Mouse (Mus musculus) CD4-positive, CD25-positive, alpha-beta regulatory T cell, adult 9 weeks (primary cell): ENCODE results near the gene Litaf. TPM values are rescaled to one million over a fixed set of nuclear protein-coding genes. Genes with fewer than 3 reads are reported as not detected.

ENCODE experiments used
- polyA plus RNA-seq: library from polyadenylated mRNA; unstranded; fragments of 100-300 nt; shearing (Covaris generic); gene quantifications from one replicate; pipeline ENCODE4 v1.2.1, GENCODE M21; 2017

Gene Litaf
- 32.9 TPM for polyA plus RNA-seq

DNA sequence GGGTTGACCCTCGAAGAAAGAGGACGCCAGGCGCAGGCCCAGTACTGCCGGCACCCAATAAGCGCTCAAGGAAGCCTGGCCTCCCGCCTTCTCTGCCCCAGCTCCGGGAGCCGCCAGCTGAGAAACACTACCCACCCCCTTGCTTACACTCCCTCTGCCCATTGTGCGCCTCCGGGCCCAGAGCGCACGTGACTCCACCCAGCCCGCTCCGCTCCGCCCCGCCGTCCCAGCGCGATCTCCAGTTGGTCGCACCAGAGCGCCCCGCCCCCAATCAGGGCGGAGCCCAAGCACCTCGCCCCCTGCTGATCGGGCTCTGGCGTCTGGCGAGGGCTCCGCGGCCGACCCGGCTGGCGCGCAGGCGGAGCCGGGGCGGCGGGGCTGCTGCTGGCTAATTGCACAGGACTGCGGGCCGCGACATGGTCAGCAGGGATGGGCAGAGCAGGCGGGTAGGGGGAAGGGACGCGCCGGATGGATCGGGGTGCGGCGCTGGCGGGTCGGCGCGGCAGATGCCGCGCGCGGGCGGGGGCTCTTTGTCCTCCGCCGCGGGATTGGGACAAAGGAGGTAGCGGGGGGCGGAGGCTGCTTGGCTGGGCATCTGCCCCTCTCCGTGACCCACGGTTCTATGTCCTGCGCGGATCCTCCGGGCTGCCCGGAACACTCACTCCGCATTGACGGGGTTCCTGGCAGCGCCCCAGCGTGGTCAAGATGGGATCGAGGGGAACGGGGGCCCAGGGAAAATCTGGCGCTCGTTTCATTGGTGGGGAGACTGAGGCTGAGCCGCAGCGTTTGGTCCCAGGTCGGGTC, at the start of gene Litaf:
Gene Litaf, minus strand, starts transcription at position 129 of the 804 bp plus-strand sequence.

DNA sequence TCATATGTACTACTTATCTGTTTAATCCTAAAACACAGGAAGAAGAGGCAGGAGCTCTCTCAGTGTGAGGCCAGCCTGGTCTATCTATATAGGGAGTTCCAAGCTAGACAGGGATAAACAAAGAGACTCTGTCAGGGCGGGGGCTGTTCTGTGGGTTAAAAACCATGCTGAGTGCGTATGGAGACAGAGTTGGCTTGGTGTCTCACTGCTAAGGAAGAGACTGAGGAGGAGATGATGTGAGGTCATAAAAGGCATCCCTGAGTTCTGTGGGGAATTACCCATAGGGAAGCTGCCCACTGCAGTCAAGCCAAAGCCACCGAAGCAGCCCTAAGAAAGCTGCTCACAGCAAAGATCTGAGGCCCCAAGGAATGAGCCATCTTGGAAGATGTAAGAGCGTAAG, 5.3 kb downstream of the Litaf start, which contains the start of gene Snn:
Gene Snn, plus strand, starts transcription at position 301 of the 400 bp plus-strand sequence.

Other genes starting within 250 kb of the Litaf start
- 0.45 TPM for gene Rmi2, start 231.1 kb downstream of the Litaf start, polyA plus RNA-seq
- 2.4 TPM for gene Snn, start 5.2 kb downstream of the Litaf start, polyA plus RNA-seq
- gene Txndc11, start 68.5 kb upstream of the Litaf start, polyA plus RNA-seq, result 7.6 TPM
- gene Zc3h7a, start 110.2 kb upstream of the Litaf start, polyA plus RNA-seq, result 364 TPM
- gene Rsl1d1, start 137.2 kb upstream of the Litaf start, polyA plus RNA-seq, result 193 TPM
- gene Gspt1, start 188.2 kb upstream of the Litaf start, polyA plus RNA-seq, result 17.1 TPM
- gene Tnfrsf17, start 247.7 kb upstream of the Litaf start, polyA plus RNA-seq, result not detected